Mouse (Mus musculus): ENCODE data around the gene Ccdc117. TPM values are rescaled to one million over a fixed set of nuclear protein-coding genes. Genes with fewer than 3 reads are reported as not detected.
A peak's percentile ranks its signal among the peaks of the same experiment; 100 is the strongest.
"Not testable (repeated sequence)": the region's sequence is repeated elsewhere in the genome, so short reads cannot be mapped to it uniquely, and the experiment has no call there.

Ccdc117 gene
- polyA plus RNA-seq, 1 experiment: 1.2 TPM

GRCm38 (mm10) chr11:5515196-5515595, 26.8 kb downstream of the Ccdc117 start:
- Histone ChIP-seq H3K27me3 (replicated peaks) (no peaks in the 10 kb centered on the region), H3K36me3 (replicated peaks; ENCODE audit: low read length) (no peaks in the 10 kb centered on the region), H3K4me3 (replicated peaks) (no peak overlapping the region), H3K4me1 (peaks cover 42% of the 10 kb centered on the region), H3K9me3 (no peaks in the 10 kb centered on the region)
- TF ChIP-seq GATA1 (IDR thresholded peaks at IDR 0.05; ENCODE audit: borderline replicate concordance, low read length) (no peak), FLI1 (IDR thresholded peaks at IDR 0.05; ENCODE audit: low read length) (no peak)

GRCm38 (mm10) chr11:5514091-5514490, 27.9 kb downstream of the Ccdc117 start:
- no peaks in the 10 kb centered on the region for H3K36me3 ChIP-seq (replicated peaks; ENCODE audit: low read length)
- H3K4me1 ChIP-seq: peaks cover 43% of the 10 kb centered on the region
- no peak for TF ChIP-seq GATA1 (IDR thresholded peaks at IDR 0.05; ENCODE audit: borderline replicate concordance, low read length)
- TF ChIP-seq FLI1 (IDR thresholded peaks at IDR 0.05; ENCODE audit: low read length): no peak
- H3K4me3 ChIP-seq (replicated peaks): no peak overlapping the region
- H3K27me3 ChIP-seq (replicated peaks): no peaks in the 10 kb centered on the region
- H3K9me3 ChIP-seq: no peaks in the 10 kb centered on the region

- TF ChIP-seq GATA1 (IDR thresholded peaks at IDR 0.05; ENCODE audit: borderline replicate concordance, low read length): no peak
- no peak for TF ChIP-seq FLI1 (IDR thresholded peaks at IDR 0.05; ENCODE audit: low read length)
- Histone ChIP-seq H3K27me3 (replicated peaks) (no peaks in the 10 kb centered on the region), H3K4me3 (replicated peaks) (no peak overlapping the region), H3K9me3 (no peaks in the 10 kb centered on the region), H3K4me1 (peaks cover 49% of the 10 kb centered on the region), H3K36me3 (replicated peaks; ENCODE audit: low read length) (no peaks in the 10 kb centered on the region)
These were observed 29.0 kb downstream of the Ccdc117 start for GRCm38 (mm10) chr11:5512961-5513360.

- H3K27me3 ChIP-seq (replicated peaks): no peaks in the 10 kb centered on the region
- no peak overlapping the region for H3K4me3 ChIP-seq (replicated peaks)
- TF ChIP-seq GATA1 (IDR thresholded peaks at IDR 0.05; ENCODE audit: borderline replicate concordance, low read length) (no peak), FLI1 (IDR thresholded peaks at IDR 0.05; ENCODE audit: low read length) (no peak)
- H3K9me3 ChIP-seq: no peaks in the 10 kb centered on the region
- peaks cover 49% of the 10 kb centered on the region for H3K4me1 ChIP-seq
- no peaks in the 10 kb centered on the region for H3K36me3 ChIP-seq (replicated peaks; ENCODE audit: low read length)
These were observed 29.8 kb downstream of the Ccdc117 start for GRCm38 (mm10) chr11:5512099-5512725.

- H3K4me1 ChIP-seq: peaks cover 56% of the 10 kb centered on the region
- not testable (repeated sequence) for H3K9me3 ChIP-seq; H3K27me3 ChIP-seq (replicated peaks); H3K4me3 ChIP-seq (replicated peaks); H3K36me3 ChIP-seq (replicated peaks; ENCODE audit: low read length)
These were observed 31.3 kb downstream of the Ccdc117 start for GRCm38 (mm10) chr11:5510686-5511085.

GRCm38 (mm10) chr11:5510099-5510391, 31.9 kb downstream of the Ccdc117 start:
- H3K27me3 ChIP-seq (replicated peaks): no peaks in the 10 kb centered on the region
- peak overlapping the region; percentile 82 for H3K4me3 ChIP-seq (replicated peaks)
- TF ChIP-seq FLI1 (IDR thresholded peaks at IDR 0.05; ENCODE audit: low read length): no peak
- no peak for TF ChIP-seq GATA1 (IDR thresholded peaks at IDR 0.05; ENCODE audit: borderline replicate concordance, low read length)
- peaks cover 60% of the 10 kb centered on the region for H3K4me1 ChIP-seq
- no peaks in the 10 kb centered on the region for H3K36me3 ChIP-seq (replicated peaks; ENCODE audit: low read length)
- no peaks in the 10 kb centered on the region for H3K9me3 ChIP-seq

GRCm38 (mm10) chr11:5509215-5510098, 32.5 kb downstream of the Ccdc117 start:
- H3K9me3 ChIP-seq: no peaks in the 10 kb centered on the region
- peaks cover 61% of the 10 kb centered on the region for H3K4me1 ChIP-seq
- peak overlapping the region; percentile 82 for H3K4me3 ChIP-seq (replicated peaks)
- H3K36me3 ChIP-seq (replicated peaks; ENCODE audit: low read length): no peaks in the 10 kb centered on the region
- no peak for TF ChIP-seq GATA1 (IDR thresholded peaks at IDR 0.05; ENCODE audit: borderline replicate concordance, low read length)
- TF ChIP-seq FLI1 (IDR thresholded peaks at IDR 0.05; ENCODE audit: low read length): no peak
- no peaks in the 10 kb centered on the region for H3K27me3 ChIP-seq (replicated peaks)

GRCm38 (mm10) chr11:5505856-5506575, 36.0 kb downstream of the Ccdc117 start:
- H3K27me3 ChIP-seq (replicated peaks): no peaks in the 10 kb centered on the region
- H3K4me3 ChIP-seq (replicated peaks): peak overlapping the region; percentile 91
- TF ChIP-seq GATA1 (IDR thresholded peaks at IDR 0.05; ENCODE audit: borderline replicate concordance, low read length): no peak
- H3K9me3 ChIP-seq: no peaks in the 10 kb centered on the region
- H3K36me3 ChIP-seq (replicated peaks; ENCODE audit: low read length): no peaks in the 10 kb centered on the region
- peaks cover 59% of the 10 kb centered on the region for H3K4me1 ChIP-seq

- H3K4me1 ChIP-seq: peaks cover 43% of the 10 kb centered on the region
- H3K36me3 ChIP-seq (replicated peaks; ENCODE audit: low read length): no peaks in the 10 kb centered on the region
- H3K4me3 ChIP-seq (replicated peaks): no peak overlapping the region
- no peaks in the 10 kb centered on the region for H3K27me3 ChIP-seq (replicated peaks)
- TF ChIP-seq FLI1 (IDR thresholded peaks at IDR 0.05; ENCODE audit: low read length) (no peak), GATA1 (IDR thresholded peaks at IDR 0.05; ENCODE audit: borderline replicate concordance, low read length) (no peak)
- H3K9me3 ChIP-seq: no peaks in the 10 kb centered on the region
These were observed 39.5 kb downstream of the Ccdc117 start for GRCm38 (mm10) chr11:5502351-5503051.

All from megakaryocyte, embryonic 14.5 days (primary cell).